Mouse (Mus musculus) thymus, postnatal 0 days (tissue): ENCODE results near the gene Ptpn22. TPM values are rescaled to one million over a fixed set of nuclear protein-coding genes. Genes with fewer than 3 reads are reported as not detected.
"Not testable (repeated sequence)": the region's sequence is repeated elsewhere in the genome, so short reads cannot be mapped to it uniquely, and the experiment has no call there.

ENCODE experiments used
- DNase-seq: peaks from one replicate; pipeline ENCODE4 v3.0.0-alpha.2; 2015; ENCODE audit warnings: low spot score
- polyA plus RNA-seq: library from polyadenylated mRNA; unstranded; fragments of >200 nt; fragmentation: Nextera tagmentation; extraction: Ambion mirVana; gene quantifications from 2 replicates; pipeline ENCODE4 v1.2.1, GENCODE M21; 2015

The Ptpn22 gene
- polyA plus RNA-seq: 59.5 and 64.6 TPM in 2 replicates

GRCm38 (mm10) chr3:103858881-103859801 is at the start of gene Ptpn22:
TSS of gene Ptpn22 (plus strand) at chr3:103859795.
- DNase-seq: peak; percentile 77

DNA sequence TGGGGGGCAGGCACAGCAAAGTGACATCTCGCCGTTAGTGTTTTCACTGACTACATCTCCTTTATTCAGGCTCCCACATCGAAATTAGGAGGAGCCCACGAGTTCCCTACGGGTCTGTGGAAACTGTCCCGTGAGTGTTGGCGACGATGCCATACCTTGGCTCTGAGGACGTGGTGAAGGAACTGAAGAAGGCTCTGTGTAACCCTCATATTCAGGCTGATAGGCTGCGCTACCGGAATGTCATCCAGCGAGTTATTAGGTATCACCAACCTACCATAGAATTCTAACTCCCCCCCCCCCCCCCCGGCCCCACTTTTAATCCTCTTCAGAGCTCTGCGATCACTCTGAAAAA is 49.8 kb upstream of the Ptpn22 start:
- DNase-seq: no peak

DNA sequence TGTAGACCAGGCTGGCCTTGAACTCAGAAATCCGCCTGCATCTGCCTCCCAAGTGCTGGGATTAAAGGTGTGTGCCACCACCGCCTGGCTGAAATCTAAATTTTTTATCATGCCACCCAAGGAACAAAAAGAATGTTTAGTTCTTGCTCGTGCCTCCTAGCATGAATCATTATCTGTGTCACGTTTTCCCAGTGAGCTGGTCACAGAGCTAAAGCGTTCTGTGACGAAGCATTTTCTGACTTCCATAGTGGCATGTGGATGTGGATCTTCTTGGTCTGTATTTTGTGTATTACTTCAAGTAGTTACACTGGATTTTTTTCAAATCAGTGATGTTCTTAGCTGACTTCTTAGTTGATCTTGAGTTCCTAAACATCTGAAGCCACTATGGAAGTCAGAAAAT is 48.6 kb upstream of the Ptpn22 start:
- no peak for DNase-seq

DNA sequence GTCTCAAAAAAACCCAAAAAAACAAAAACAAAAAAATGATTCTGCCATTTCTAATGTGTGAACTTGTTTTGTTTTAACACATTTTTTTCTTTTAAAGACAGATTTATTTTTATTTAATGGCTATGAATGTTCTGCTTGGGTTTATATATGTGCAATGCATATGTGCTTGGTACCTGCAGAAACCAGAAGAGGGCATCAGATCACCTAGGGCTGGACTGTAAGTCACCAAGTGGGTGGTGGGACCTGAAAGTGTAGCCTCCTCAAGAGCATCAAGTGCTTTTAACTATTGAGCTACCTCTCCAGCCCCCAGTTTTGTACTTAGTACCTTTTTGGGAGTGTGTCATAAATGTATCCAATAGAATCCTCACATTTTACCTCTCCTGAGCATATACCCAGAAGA is 32.0 kb upstream of the Ptpn22 start:
- DNase-seq: peak; percentile 28

- DNase-seq: no peak
These were observed 30.6 kb upstream of the Ptpn22 start for GRCm38 (mm10) chr3:103829036-103829435.

DNA sequence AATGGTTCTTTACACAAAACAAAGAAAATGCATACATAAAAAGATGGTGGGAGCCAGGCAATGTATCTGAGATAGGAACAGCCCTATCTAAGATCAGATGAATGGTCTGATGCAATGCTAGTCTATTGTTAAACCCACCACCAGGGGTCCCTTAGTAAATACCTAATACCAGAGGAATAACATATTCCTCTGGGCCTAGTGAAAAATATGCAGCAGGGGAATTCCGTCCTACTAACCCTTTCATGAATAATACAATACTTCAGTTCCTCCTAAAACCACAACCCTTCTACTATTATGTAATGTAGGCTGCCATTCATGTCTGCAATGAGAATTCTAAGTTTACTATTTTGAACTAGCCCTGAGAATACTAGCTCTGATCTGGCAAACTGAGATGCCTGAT is 28.9 kb upstream of the Ptpn22 start:
- not testable (repeated sequence) for DNase-seq

DNA sequence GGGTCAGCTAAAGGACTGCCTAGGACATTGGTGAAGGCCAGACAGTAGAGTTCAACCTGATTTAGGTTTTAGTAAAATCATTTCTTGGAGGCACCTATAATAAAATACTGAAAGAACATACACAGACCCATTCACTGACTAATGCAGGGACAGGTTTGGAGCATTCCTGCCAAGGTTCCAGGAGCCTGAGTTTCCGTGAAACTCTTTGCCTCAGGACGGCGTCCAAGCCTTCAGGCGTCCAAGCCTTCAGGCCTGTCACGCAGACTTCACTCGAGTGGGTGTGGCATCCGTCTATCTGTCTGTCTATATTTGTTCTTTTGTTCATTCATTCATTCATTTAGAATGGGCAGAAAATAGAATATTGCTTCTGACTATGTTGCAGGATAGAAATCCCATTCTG is 28.4 kb upstream of the Ptpn22 start:
- no peak for DNase-seq

DNA sequence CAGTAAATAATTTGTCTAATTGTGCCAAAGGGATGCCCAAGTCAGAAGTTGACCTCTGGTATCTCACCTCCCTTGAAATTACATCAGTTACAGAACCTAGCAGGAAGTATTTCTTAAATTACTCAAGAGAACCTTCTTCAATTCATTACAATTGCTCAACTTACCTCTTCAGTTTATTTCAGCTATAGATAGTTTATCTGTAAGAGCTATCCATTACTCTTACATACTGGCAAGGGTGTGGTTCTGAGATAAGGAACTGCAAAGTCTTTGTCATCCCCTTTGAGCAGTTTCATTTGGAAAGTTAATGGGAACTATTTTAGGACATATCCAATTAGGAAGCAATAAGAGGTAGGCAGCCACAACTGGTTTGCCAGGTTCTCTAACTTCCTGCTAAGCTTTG is 27.2 kb upstream of the Ptpn22 start, which contains the start of gene Bcl2l15:
Gene Bcl2l15 (plus strand): TSS at position 176 of the 400 bp plus-strand sequence.
- DNase-seq: no peak

DNA sequence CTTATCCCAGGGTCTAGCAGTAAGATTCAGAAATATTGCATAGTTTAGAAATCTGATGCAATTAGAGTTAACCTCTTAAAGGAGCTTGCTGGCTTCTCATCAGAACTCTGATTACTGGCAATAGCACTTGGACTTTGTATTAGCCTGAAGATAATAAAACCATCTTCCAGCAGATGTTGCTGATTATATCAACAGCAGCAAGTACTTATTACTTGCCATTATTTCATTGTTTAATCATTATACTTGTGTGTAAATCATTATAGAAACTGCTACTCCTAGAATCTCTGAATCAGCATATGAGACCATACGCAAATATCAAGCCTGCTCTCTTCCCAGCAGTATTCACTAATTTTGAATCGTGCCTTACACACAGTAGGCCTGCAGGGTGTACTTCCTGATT is 25.6 kb upstream of the Ptpn22 start:
- no peak for DNase-seq

DNA sequence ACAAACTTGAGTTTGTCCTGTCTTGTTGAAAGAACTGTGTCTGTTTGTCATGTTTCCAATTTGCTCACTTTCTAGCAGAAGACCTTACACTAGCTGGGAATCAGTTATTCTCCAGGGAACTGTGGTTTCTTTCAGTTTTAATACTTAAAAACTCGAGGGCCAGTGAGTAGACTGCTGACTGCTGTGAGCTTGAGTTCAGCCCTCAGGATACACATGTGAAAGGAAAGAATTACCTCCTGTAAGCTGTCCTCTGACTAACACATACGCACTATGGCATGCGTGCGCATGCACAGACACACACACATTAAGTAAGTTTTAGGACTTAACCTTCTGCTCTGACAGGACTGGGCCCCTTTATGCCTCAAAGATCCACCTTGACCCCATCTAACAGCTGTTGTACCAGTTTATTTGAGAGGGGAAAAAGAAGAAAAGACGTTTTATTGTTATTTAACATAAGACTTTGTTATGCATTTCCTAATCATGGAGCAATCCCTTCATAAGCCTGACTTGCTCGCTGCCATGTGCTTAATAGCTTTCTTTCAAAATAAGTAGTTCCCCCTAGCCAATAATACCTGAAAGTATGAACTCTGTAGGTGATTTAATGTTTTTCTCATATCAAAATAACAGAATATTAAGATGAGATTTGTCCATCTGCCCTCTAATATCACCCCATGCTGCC is 24.2 kb upstream of the Ptpn22 start:
- DNase-seq: no peak

DNA sequence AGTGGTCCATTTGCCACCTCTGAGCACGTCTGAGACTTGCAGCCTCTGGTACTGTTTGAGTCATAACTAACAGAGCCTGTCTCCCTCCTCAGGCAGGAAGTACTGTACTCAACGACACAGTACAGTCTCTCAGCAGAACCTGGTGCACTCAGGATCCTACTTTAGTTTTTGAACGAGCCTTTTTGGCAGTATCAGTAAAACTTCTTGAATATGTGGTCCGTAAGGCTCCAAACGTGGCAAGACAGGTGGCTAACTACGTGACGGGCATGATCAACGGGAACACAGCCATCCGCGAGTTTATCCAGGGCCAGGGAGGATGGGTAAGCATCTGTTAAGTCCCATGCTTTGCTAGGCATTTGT is 23.7 kb upstream of the Ptpn22 start:
- no peak for DNase-seq

GRCm38 (mm10) chr3:103836453-103836852 is 23.1 kb upstream of the Ptpn22 start:
- no peak for DNase-seq

DNA sequence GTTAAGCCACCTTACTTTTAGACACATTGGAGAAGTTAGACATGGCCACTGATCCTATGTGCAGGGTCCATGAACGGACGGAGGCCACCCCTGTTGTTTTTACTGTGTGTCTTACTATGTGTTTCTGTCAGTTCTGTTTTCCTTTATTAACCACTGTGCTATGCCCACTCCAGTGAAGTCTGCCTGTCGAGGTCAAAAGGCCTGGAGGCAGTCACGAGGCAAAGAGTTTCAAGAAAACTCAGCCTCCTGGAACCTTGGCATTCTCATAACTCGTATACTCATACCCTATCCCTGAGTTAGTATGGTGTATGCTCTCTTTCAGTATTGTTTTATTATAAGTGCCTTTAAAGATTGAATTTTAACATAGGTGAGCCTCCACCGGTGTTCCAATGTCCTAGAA is 19.9 kb upstream of the Ptpn22 start:
- DNase-seq: no peak

DNA sequence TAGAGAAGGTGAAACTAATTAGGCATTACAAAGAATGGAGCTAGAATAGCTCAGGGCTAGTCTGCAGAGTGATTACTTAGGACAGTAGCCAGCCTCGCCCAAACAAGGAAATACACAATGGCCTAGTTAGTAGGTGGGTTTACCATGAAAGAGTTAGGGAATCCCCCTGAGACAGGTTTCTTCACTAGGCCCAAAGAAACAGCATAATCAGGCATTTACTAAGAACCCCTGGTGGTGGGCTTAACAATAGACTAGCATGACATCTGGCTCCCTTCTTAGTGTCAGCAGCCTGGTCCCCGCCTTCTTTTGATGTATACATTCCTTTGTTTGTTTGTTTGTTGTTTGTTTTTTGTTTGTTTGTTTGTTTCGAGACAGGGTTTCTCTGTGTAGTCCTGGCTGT is 19.4 kb upstream of the Ptpn22 start:
- DNase-seq: not testable (repeated sequence)

DNA sequence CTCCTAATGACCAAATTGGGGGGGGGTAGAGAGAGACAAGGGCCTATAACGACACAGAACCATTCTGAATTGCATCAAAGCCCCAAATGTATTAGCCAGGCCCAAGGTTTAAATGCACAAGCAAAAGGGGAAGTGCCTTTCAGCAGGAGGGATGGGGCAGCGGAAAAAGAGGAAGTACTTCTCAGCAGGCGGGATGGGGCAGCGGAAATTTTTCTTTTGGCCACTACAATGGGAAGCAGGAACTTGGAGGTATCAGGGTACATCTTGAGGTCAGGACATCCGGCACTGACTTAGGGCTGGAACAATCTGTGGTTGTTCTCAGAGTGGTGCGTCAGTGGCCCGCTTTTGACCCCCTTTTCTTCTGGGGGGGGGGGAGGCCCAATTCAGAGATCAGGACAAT is 18.6 kb upstream of the Ptpn22 start:
- DNase-seq: not testable (repeated sequence)

DNA sequence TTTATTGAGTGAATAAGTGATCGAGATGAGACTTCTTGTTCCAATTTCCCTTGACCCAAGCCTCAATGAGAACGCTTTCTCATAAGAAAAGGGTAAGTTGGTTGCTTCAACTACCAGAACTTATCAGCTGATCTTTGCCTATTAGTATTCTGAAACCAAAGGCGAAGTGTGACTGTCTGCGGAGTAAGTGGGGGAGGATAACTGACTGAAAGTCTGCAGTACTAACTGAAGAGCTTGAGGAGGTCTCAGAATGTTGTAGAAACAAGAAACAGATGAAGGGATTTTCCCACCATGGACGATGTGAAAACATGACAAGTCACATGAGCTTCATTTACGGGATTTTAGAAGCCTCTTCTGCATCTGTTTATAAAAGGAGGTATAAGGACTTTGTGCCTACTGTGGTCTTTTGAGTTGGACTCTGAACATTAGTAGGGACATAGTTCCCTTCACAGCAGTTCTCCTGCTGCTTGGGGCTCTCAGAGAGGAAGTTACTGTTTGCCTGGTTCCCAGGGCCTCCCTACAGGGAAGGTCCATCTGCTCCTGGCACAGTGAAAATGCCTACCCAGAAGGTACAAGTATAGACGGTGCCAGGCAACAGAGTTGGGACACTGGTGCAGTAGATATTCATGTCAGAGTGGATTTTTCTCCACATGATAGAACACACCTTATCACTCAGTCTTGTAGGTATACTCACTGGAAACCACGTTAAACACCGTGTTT is 8.8 kb upstream of the Ptpn22 start:
- no peak for DNase-seq

DNA sequence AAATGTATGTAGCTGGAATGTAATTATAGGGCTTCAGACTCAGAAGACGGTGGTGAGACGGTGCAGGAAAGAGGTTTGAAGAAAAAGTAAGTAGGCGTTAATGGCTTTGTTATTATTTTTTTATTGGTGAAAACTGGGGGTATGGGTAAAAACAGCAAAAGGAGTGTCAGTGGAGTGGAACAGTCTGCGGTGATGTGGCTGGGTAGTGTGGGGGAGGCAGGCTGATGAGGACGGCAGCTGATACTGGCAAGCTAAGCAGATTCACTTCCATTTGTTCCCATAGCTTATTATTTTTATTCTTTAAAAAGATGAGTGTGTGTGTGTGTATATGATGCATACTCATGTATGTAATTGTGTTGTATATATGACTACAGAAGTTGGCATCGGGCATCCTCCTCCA is 8.1 kb upstream of the Ptpn22 start:
- no peak for DNase-seq

DNA sequence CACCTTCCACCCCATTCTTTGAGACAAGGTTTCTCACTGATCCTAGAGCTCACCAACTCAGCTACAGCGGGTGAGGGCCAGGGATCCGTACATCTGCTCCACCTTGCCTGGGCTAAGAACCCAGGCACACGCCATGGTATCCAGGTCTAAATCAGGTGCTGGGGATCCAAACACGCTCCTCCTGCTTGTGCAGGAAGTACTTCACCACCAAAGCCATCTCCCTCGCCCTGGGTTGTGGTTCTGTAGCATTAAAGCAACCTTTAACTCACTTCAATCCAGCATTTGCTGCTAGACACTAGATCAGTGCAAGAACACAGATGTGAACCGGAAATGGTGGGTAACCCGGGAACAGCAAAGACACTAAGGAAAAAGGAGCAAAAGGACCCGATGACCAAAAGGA is 7.7 kb upstream of the Ptpn22 start:
- DNase-seq: no peak

GRCm38 (mm10) chr3:103852565-103853299 is 6.9 kb upstream of the Ptpn22 start:
- DNase-seq: peak; percentile 91

DNA sequence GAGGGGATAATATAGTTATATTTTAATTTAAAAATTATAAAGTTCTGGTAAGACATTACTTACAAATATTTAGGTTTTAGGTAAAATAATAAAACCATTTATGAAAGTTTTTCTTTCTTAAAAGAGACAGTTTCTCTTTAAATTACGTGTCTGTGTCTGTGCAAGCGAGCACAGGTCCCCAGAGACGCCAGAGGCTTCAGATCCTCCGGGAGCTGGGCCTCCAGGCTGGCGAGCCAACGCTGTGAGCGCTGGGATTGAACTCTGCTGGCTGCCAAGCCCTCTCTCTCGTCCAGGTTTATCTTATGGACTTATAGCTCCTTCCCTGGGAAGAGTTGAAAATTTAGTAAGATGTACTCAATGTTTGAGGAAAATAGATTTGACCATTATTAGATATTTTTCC is 5.8 kb upstream of the Ptpn22 start:
- no peak for DNase-seq

- no peak for DNase-seq
These were observed 2.4 kb upstream of the Ptpn22 start for GRCm38 (mm10) chr3:103857036-103857805.
